Mouse (Mus musculus) kidney, postnatal 4 days (tissue): Measurements from ENCODE around the gene Epb41l2.

Experiments
- DNase-seq, 2 experiments: peaks; one replicate each; pipeline ENCODE4 v3.0.0; 2021; ENCODE audit warnings: mixed read lengths in 2 of 2

Gene Epb41l2

DNA sequence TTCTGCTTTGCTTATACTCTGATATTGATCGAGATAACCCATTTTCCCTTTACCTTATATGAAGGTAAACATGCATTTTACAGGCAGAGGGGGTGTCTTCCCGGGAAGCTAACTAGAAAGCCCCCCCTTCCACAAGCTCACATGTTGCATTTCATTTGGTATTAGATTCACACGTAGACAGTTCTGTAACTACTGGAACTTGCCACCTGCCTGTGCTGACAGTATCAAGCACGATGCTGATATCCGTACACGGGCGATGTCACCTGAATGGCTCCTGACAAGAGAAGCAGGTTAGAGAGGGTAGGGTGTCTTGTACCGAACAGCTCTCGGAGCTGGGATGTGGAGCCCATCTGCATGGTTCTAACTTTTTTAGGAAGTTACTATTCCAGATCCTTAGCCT lies 41.0 kb downstream of the Epb41l2 start:
- no peak for DNase-seq

DNA sequence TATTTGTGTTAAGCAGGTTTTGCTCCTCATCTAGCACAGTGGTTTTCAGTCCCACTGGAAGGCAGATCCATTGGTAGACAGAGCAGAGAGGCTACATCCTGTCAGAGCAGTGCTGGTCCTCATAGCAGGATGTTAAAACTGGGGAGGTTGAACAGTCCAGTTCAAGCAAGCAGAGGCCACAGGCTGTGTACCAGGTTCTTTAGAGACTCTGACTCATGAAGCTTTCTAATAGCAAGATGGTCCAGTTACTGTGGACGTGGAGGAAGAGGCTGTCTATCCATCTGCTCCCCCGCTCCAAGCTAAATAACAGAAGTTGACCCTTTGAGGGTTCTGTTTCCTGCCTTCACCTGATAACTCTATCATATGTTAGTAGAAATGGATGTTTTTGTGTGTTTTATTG lies 41.8 kb downstream of the Epb41l2 start:
- DNase-seq = no peak

DNA sequence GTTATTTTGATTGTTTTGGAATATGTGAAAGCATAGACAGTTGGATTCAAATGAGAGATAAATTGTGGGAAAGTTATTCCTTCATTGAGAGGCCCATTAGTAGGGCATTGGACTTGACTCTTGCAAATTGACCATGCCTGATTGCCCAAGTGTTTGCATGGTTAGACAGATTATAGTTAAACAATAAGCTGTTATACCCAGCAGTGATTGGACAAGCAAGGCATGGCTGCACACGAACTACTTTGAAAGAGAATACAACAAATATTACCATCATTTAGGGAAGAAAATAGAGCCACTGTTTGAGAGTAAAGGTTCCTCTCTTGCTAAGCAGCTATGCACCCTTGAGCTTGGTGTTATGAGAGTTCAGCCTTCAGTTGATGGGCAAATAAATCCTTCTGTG lies 43.3 kb downstream of the Epb41l2 start:
- DNase-seq = no peak

DNA sequence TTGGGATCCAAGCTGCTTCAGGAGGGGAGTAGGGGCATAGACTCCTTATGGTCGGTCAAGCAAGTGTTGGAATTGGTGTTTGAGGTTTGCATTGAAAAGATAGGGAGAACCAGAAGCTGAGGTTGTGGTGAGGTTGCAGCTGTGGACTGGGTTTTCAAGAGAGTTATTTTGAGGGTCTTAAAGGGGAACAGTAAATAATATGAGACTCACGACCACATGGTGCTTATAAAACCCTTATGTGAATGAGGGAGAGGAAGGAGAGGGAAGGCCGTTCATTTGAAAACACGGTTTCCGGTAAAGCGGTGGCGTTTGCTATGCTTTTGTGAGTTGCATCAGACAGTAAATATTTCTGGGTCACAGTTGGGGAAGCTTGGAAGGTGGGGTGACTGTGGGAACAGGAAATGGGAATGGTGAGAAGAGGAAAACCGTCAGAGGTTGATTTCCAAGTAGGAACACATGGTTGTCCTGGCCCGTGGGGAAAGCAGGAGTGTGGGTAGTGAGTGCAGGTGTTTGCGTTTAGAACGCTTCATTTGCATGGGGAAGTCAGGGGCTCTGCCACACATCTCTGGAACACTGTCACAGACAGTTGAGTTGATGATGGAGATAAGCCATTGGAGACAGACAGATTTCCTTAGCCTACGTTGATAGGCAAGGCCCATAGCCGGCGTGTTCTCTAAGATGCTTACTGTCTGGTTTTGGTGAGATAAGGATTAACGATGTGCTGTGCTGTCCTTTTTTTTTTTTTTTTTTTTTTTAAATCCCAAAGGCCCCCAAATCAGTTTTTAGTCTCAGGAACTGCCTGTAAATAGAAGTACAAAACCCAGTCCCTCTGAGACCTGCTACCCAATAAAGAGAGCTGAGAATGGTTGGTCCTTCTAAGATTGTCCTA lies 44.5 kb downstream of the Epb41l2 start:
- DNase-seq = no peak

DNA sequence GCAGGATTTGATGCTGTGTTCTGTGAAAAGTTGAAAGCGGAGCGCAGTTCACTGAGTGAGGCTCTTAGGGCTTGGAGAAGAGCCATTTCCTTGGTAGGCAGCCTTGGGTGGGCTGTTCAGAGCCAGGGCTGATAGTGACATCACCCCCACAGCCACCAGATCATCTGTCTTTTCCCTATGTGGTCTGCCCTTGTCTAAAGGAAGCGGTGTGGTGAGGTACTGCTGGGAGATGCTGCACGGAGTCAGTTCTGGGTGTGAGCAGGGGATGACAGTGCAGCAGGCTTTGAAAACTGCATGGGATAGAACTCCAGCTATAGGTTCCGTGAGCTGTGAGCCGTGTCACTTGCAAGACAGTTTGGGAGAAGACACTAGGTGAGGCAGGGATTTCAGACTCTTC lies 45.1 kb downstream of the Epb41l2 start:
- no peak for DNase-seq

DNA sequence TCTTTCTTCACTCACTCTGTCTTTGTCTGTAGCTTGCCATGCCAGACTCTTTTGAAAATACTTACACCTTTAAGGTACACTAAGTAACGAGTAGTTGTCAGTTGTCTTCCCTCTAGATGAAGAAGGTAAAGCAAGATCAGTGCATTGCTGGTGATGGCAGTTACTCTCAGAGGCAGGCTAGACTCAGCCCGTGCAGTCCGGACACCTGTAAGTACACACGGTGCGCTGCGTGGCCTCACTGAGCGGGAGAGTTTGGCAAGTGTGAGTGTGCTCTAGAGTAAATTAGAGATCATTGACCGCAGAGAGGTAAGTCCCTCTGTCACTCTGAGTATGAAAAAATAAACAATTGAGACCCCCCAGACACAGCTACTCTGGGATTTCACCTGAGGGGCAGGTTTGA lies 46.0 kb downstream of the Epb41l2 start:
- no peak for DNase-seq

DNA sequence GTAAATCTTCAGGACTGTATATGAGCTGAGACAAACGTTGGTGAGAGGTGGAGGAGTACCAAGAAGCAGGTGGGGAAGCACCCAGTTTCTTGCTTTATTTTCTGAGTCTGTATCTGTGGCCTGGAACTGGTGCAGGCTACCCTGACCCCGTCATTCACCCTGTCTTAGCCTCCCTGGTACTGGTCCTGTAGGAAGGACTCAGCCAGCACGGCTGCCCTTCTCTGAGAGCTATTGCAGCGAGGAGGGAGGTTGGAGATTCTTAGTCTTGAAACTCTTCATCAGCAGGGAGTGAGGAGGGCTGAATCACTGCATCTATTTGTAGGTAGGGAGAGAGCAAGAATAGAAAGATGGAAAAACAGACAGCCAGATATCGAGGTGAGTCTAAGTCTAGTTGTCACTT lies 47.1 kb downstream of the Epb41l2 start:
- DNase-seq = no peak

DNA sequence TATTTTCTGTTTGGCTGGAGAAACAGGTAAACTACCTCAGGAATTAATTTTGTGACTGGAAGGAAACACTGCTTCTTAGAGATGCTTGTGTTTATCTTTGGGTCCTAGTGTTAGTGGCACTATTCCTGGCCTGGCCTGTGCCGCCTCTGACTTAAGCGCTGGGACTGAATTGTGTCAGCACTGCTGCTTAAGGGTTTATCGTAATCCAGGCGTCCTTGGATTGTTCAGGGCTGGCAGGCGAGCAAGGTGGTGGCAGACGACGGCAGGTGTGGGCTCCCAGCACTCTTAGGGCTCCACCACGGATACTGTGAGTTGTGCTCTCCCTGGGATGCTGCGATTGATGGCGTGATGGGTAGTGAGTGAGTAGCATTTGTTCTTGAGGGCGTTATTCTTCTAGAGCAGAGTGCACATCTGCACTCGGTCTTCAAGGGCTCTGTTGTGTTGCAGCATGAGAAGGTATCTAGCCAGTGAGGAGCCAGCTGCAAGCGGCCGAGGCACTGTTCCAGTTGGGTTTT lies 48.6 kb downstream of the Epb41l2 start:
- DNase-seq = peak in 1 of 2 experiments; percentile 0

DNA sequence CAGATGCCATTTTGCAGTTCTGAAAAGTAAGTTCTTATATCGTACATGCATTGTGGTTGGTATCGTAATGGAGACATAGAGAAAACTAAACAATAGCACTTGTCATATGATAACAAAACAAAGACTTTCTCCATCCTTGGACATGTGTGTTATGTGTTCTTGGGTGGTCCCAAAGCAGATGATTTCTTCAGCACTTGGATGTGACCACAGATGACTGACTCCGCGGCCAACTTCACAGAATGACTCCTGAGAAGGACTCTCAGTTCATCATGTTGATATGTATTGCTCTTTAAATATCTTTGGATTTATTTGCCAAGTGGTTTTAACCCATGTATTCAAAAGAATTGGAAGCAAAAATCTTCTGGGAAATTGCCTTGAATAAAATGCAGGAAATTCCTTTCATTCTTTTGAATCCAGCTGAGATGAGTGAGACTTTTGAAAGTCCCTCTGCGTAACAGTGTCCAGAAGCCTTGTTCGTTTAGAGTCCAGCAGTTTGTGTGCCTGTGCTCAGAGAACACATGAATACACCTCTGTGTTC lies 52.3 kb downstream of the Epb41l2 start:
- DNase-seq = peak in 1 of 2 experiments; percentile 32

DNA sequence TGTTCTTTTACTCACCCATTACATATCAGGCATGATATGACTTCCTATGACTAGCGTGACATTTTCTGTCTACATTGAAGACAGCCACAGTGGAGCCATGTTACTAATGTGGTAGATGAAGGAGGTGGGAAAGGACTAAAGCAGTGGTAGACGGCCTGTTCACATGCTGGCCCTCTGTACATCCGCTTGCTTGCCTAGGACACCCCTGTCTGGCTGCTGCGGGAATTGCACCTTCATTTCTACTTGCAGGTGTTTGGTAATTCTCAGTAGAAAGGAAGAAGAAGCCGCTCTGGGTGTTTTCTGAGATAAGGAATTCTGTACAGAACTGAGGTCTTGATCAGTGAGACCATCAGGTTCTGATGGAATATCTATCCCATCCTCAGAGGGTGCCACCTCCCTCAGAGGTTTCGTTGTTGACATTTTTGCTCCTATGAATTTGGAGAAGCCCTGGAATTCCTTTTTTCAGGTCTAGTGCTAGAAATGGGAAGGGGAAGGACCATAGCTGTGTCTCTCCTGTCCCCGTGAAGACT lies 55.7 kb downstream of the Epb41l2 start:
- DNase-seq = peak; percentile 40 to 52

DNA sequence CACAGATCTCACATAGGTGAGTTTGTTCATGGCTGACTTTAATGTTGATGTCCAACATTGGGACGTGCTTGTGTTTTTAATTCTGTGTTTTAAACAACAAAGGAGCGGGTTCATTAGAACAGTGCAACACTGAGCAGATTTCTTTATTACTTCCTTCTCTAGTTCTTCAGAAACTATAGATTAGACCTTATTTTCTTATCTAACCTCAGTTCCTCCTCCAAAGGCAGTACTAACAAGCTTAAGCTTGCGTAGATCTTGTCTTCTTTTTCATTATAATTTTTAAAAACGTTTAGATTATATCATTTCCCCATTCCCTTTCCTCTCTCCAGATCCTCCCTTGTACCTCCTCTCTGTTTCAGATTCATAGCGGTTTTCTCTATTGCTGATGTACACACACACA lies 57.1 kb downstream of the Epb41l2 start:
- no peak for DNase-seq

DNA sequence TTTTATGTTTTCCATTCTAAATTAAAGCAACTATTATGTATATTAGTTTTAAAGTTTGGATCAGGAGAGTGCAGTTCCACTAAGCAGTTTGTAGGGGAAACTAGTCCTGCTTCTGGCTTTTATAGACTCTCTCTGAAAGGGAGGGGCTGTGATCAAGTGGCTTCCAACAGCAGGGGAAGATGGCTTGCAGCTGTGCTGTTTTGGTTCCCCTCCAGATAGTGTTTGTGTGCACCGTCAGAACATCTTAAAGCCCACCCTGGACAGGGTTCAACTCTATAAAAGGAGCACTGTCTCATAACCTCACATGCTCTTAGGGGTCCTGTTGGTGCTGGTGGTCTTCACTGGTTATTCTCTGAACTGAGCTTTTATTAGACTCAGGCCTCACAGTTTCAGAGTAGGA lies 66.5 kb downstream of the Epb41l2 start:
- DNase-seq = peak; percentile 77 to 78

DNA sequence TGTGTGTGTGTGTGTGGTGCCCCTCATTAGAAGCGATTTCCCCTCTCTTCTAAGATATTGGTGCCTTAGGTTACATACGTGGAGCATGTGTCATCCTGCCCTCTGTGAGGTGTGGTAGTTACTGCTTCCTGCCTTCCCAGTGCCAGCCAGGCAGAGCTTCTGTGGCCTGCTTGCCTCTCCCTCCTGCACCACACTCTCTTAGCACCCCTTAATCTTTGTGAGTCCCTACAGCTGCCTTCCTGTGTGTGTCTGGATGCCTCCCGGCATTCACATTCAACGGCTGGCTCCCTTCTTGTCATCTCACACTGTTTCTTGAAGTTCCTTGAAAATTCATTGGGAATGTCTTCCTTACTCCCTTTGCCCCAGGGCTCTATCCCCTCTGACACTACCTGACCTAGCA lies 67.2 kb downstream of the Epb41l2 start:
- DNase-seq = peak in 1 of 2 experiments; percentile 34

DNA sequence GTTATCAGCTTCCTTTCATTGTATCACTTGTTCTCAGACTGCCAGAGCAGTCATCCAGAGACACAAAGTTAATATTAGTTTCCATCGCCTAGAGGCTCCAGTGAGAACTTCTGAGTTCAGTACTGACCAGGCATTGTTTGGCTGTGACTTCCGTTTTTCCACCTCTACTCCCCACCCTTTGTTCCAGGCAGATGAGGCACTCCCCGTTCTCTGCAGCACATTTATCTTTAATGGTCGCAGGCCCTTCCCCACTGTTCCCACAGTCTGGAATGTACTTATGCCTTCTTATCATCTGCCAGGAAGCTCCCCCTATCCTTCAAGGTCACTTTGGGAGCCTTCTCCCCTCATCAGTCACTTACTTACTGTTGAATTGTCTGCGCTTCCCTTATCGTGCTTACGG lies 67.9 kb downstream of the Epb41l2 start:
- DNase-seq = no peak

DNA sequence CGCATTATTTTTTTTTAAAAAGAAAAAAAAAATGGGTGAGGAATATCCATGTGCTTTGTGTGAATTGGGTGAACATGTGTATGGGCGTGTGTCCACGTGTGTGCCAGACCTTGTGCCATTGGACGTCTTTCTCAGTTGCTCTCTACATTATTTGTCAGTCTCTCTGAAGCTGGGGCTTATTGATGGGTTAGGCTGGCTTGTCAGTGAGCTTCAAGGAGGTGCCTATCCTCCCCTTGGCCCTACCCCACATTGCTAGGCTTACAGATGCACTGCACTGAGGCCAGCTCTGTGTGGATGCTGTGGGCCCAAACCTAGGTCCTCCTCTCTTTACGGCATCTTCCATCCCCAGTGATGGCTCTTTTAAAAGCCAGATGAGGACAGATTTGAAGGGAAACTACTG lies 69.1 kb downstream of the Epb41l2 start:
- no peak for DNase-seq

DNA sequence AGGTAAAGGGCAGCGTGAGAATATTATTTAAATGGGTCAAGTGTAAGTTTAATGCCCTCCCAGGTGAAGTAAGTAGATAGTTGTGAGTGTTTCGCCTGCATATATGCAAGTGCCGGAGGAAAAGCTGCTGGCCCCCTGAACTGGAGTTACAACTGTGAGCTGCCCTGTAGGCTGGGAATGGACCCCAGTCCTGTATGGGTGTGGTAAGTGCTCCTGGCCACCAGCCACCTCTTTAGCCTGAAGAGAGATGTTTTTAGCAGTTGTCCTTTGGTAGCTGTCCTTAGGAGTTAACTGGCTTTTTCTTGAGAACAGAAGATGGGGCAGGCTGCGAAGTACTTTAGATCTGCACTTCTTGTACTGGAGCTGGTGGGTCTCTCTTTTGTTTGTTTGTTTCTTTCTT lies 69.7 kb downstream of the Epb41l2 start:
- DNase-seq = no peak

DNA sequence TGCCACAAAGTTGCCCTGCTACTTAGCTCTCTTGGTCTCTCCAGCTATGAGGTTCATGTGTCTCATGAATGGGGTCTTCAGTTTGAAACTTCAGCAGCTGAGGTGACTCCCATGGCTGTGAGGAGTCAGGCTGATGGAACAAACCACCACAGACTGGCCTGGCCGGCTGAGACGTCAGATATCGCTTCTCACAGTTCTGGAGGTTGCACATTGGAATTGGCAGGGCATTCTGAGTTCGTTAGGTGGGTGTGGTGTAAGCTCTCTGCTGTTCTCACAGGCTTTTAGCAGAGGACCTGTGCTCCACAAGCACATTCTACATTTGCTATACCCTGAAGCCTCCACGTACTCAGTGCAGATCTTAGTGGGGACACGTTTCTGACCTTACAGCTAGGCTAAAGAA lies 71.3 kb downstream of the Epb41l2 start:
- peak in 1 of 2 experiments; percentile 16 for DNase-seq

DNA sequence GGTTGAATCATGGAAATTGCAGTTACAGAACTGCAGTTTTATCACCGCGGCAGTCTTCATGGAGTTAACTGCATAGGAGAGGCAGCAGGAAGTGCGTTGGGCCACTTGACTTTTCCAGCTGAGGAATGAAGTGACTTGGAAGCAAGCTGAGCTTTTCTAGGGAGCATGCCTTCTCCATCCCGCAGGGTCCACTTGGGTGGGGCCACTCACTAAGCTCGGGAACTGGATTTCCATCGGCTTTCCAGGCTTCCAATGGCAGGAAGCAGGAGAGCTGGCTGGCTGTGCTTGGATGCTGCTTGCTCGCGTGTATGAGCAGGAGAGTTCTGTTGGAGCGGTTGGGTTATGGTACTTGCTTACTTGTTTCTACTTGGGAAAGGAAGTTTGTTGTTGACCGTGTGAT lies 72.8 kb downstream of the Epb41l2 start:
- DNase-seq = peak; percentile 58 to 66

DNA sequence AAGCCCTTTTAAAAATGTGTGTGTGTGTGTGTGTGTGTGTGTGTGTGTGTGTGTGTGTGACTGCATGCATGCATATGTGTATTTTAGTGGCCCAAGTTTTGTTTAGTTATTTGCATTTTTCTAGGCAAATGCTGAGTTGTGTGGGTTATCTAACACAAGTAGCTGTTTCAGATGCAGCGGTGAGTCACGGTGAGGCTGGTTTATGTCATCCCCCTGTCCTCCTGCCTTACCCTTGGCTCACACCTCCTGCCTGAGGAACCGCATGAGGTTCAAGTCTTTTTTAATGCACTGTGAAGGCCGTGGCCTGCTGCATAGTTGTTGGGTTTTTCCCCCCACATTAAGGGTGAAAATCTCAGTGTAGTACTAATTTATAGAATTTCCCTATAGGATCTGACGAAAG lies 73.3 kb downstream of the Epb41l2 start:
- DNase-seq = peak in 1 of 2 experiments; percentile 12

DNA sequence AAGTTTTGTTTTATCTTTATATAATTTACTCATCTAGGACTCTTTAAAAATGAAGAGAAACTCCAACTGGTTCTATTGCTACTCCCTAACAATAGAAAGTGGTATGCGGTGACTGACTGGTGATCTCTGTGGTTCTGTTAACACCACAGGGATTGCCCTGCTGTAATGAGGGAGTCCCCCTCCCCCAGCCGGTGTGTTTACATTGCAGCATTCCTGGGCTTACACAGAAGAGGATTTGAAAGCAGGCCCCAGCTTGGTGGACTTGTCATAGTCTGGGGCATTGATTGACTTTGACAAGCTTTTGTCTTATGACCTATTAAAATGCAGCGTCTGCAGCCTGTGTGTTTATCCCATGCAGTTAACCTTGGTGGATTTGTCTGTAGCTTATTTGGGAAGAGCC lies 73.9 kb downstream of the Epb41l2 start:
- peak in 1 of 2 experiments; percentile 28 for DNase-seq

DNA sequence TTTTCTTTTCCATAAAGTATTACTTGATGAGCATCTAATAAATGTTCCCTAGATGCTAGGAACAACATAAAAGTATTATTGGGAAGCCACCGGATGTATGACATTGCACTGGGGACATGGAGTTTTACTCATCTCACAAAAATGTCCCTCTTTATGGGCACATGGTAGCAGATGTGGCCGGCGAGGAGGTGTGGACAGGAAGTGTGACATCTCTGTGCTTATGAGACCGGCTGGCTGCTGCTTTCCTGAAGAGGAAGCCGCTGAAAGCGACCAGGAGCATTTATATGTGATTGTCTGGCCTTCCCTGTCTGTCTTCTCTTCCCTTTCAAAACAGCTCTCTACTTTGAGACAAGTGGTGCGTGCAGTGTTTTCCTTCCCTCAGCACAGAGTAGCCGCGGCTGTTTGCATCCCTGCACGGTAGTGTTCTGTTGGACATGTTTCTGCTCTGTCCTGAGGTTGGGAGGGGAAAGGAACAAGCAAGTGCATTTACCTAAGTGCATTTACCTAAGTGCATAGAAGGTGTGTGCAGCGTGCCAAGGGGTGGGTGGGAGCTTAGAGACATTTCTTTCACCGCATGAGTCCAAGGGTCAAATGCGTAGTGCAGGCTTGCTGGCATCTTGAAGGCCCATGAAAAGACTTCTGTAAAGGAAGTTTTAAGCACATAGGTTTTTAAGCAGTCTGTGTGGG lies 74.9 kb downstream of the Epb41l2 start:
- peak; percentile 36 to 57 for DNase-seq

DNA sequence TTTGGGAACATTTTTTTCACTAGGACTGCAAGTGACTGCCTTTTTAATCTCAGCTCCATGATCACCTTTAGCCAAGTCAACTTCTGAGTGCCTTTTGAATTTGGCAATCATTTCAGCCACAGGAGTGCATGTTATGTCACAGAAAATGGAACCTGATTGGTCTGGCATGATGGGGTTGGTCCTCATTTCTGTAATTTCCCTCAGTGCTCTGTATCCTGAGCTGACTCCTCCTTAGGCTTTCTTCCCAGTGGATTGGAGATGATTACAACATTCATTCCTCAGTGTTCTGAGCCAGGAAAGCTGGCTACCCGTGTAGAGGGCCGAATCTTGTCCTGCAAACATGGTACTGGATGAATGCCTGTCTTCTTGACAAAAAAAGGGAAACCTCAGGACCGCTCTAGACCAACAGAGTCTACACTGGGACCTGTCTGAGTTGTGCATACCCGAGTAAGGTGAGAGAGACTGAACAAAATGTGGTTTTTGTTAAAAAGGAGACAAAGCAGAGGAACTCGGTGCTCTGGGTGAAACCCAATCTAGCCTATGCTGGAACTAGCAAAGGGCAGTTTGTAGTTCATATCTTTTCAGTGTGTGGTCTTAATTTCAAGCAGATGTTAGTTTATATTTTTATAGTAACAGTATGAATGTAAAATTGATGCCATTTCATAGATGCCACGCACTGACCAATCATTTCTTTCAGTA lies 77.3 kb downstream of the Epb41l2 start:
- no peak for DNase-seq
